ENCODE assay signal across 26 mouse cellular contexts in the genomic region with DNA sequence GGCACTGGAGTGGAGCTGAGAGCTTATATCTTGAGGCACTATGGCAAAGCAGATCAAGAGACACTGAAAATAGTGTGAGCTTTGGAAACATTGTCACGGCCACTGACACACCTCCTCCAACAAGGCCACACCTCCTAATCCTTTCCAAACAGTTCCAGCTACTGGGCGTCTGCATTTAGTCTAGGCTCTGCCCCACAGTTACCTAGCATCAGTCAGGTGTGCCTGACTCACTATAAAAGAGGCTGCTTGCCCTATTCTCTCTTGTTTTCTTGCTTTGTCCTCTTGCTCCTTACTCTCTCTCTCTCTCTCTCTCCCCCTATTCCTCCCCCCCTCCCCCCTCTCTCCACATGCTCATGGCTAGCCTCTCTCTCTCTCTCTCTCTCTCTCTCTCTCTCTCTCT.
"Had no signal": no experiment of that assay in that cellular context is flagged by ENCODE, and none has a peak within 500 bp of the region (broad histone marks: within the 10 kb centered on the region; RNA-seq: fewer than 3 reads in every experiment).

No protein-coding gene starts in this region.

- H3K27me3 ChIP-seq: heart, embryonic 13.5 days; heart, embryonic 15.5 days; hindbrain, embryonic 13.5 days; hindbrain, embryonic 15.5 days; kidney, embryonic 15.5 days; limb, embryonic 12.5 days; liver, embryonic 13.5 days had no signal

- ATAC-seq: hindbrain, postnatal 0 days; intestine, embryonic 16.5 days had no signal

- H3K27ac ChIP-seq: heart, adult 2 months; heart, embryonic 13.5 days; heart, embryonic 15.5 days; hindbrain, embryonic 13.5 days; hindbrain, embryonic 15.5 days; hindbrain, postnatal 0 days; kidney, embryonic 15.5 days; layer of hippocampus, adult 2 months; left cerebral cortex, adult 2 months; limb, embryonic 10.5 days; limb, embryonic 12.5 days; liver, embryonic 13.5 days had no signal

- H3K4me1 ChIP-seq: hindbrain, embryonic 15.5 days; liver, embryonic 13.5 days had no signal

- H3K9ac ChIP-seq: heart, embryonic 13.5 days; heart, embryonic 15.5 days; hindbrain, embryonic 13.5 days; hindbrain, embryonic 15.5 days; kidney, embryonic 15.5 days; limb, embryonic 12.5 days; liver, embryonic 13.5 days had no signal

- H3K9me3 ChIP-seq: heart, embryonic 15.5 days; hindbrain, embryonic 13.5 days; hindbrain, embryonic 15.5 days; kidney, embryonic 15.5 days; limb, embryonic 10.5 days; limb, embryonic 12.5 days; liver, embryonic 13.5 days had no signal

- H3K4me2 ChIP-seq: heart, embryonic 11.5 days; heart, embryonic 13.5 days; heart, embryonic 15.5 days; hindbrain, embryonic 13.5 days; hindbrain, embryonic 15.5 days; kidney, embryonic 15.5 days; limb, embryonic 12.5 days; liver, embryonic 11.5 days; liver, embryonic 13.5 days had no signal

- H3K4me3 ChIP-seq: heart, adult 2 months; heart, embryonic 13.5 days; heart, embryonic 15.5 days; hindbrain, embryonic 13.5 days; hindbrain, embryonic 15.5 days; kidney, embryonic 15.5 days; layer of hippocampus, adult 2 months; left cerebral cortex, adult 2 months; limb, embryonic 10.5 days; limb, embryonic 12.5 days; liver, embryonic 13.5 days had no signal

- H3K36me3 ChIP-seq: heart, embryonic 13.5 days; heart, embryonic 15.5 days; hindbrain, embryonic 13.5 days; hindbrain, embryonic 15.5 days; kidney, embryonic 15.5 days; limb, embryonic 10.5 days; limb, embryonic 12.5 days; liver, embryonic 13.5 days had no signal

- DNase-seq: gastrocnemius, postnatal 14 days; gastrocnemius, postnatal 36 days; heart, adult 2 months; heart, postnatal 14 days; heart, postnatal 36 days; kidney, adult 11 months; kidney, adult 2 months; kidney, adult 9 months; kidney, postnatal 10 days; kidney, postnatal 25 days; kidney, postnatal 4 days; liver; liver, embryonic 13.5 days had no signal
